Mouse (Mus musculus) megakaryocyte, embryonic 14.5 days (primary cell): ENCODE results near the gene Olfr593. TPM values are rescaled to one million over a fixed set of nuclear protein-coding genes. Genes with fewer than 3 reads are reported as not detected.
"Not testable (repeated sequence)": the region's sequence is repeated elsewhere in the genome, so short reads cannot be mapped to it uniquely, and the experiment has no call there.

Experiments
- H3K27me3 ChIP-seq: replicated peaks from 2 replicates; pipeline ENCODE3; 2012; ENCODE audit warnings: inconsistent platforms
- H3K36me3 ChIP-seq: replicated peaks from 2 replicates; pipeline ENCODE3; 2012; ENCODE audit warnings: low read length, inconsistent platforms, mixed read lengths
- H3K4me1 ChIP-seq: 2 replicates; pipeline ENCODE4 v1.6.1; 2012; ENCODE audit warnings: inconsistent platforms
- H3K4me3 ChIP-seq: replicated peaks from 2 replicates; pipeline ENCODE3; 2012; ENCODE audit warnings: moderate library complexity, mild to moderate bottlenecking, inconsistent platforms
- H3K9me3 ChIP-seq: 2 replicates; pipeline ENCODE4 v1.6.1; 2012; ENCODE audit warnings: inconsistent platforms
- FLI1 ChIP-seq: IDR thresholded peaks from 2 replicates; pipeline ENCODE4 v1.6.1; 2012; ENCODE audit warnings: low read length, inconsistent platforms, mixed read lengths
- GATA1 ChIP-seq: IDR thresholded peaks from 3 replicates; pipeline ENCODE4 v1.6.1; 2012; ENCODE audit warnings: mixed read lengths, low read length, inconsistent platforms, borderline replicate concordance
- polyA plus RNA-seq: library from polyadenylated mRNA; stranded (reverse); fragments of >175 nt; gene quantifications from 2 replicates; pipeline ENCODE4 v1.2.3, GENCODE M21; 2012; ENCODE audit warnings: low replicate concordance; ENCODE audit not compliant: insufficient read depth

Gene Olfr593
- polyA plus RNA-seq = not detected in 2 replicates

- TF ChIP-seq FLI1 (no peak), GATA1 (no peak)
- Histone ChIP-seq H3K36me3 (no peaks in the 10 kb centered on the region), H3K27me3 (no peaks in the 10 kb centered on the region), H3K9me3 (no peaks in the 10 kb centered on the region), H3K4me3 (no peak within 1 kb of the TSS), H3K4me1 (no peaks in the 10 kb centered on the region)
Measured at GRCm38 (mm10) chr7:103211562-103211961, at the start of gene Olfr593. Gene Olfr593 (plus strand): TSS chr7:103211862.

- no peaks in the 10 kb centered on the region for H3K27me3 ChIP-seq
- peaks cover 5% of the 10 kb centered on the region; the same call in 1 of the 2 replicates for H3K9me3 ChIP-seq
- H3K4me1 ChIP-seq = no peaks in the 10 kb centered on the region
- H3K4me3 ChIP-seq = no peak overlapping the region
- H3K36me3 ChIP-seq = no peaks in the 10 kb centered on the region
- TF ChIP-seq GATA1 = no peak
- TF ChIP-seq FLI1 = no peak
Measured at GRCm38 (mm10) chr7:103169697-103170096, 42.0 kb upstream of the Olfr593 start.

- TF ChIP-seq GATA1 (no peak), FLI1 (no peak)
- no peaks in the 10 kb centered on the region for H3K4me1 ChIP-seq
- no peaks in the 10 kb centered on the region for H3K9me3 ChIP-seq
- H3K36me3 ChIP-seq = no peaks in the 10 kb centered on the region
- H3K27me3 ChIP-seq = no peaks in the 10 kb centered on the region
- H3K4me3 ChIP-seq = no peak within 1 kb of the TSS
Measured at GRCm38 (mm10) chr7:103178240-103178639, 33.4 kb upstream of the Olfr593 start, which contains the start of gene Olfr591. Gene Olfr591 (minus strand): TSS chr7:103178340.

- H3K9me3 ChIP-seq, H3K27me3 ChIP-seq, H3K4me3 ChIP-seq, H3K4me1 ChIP-seq, H3K36me3 ChIP-seq: not testable (repeated sequence)
Measured at GRCm38 (mm10) chr7:103184503-103184902, 27.2 kb upstream of the Olfr593 start, which contains the start of gene Olfr592. Gene Olfr592 (plus strand): TSS chr7:103184803.

- H3K4me1 ChIP-seq, H3K27me3 ChIP-seq, H3K4me3 ChIP-seq, H3K36me3 ChIP-seq, H3K9me3 ChIP-seq: not testable (repeated sequence)
Measured at GRCm38 (mm10) chr7:103212050-103212449, 388 bp downstream of the Olfr593 start.

GRCm38 (mm10) chr7:103216696-103217095 lies 5.0 kb downstream of the Olfr593 start, which contains the start of gene Olfr594:
Gene Olfr594 (plus strand): TSS chr7:103216996.
- Histone ChIP-seq H3K36me3 (no peaks in the 10 kb centered on the region), H3K4me3 (no peak within 1 kb of the TSS), H3K9me3 (peaks cover 6% of the 10 kb centered on the region; the same call in 1 of the 2 replicates), H3K4me1 (no peaks in the 10 kb centered on the region), H3K27me3 (no peaks in the 10 kb centered on the region)
- TF ChIP-seq GATA1 = no peak
- no peak for TF ChIP-seq FLI1

GRCm38 (mm10) chr7:103252405-103252804 lies 40.7 kb downstream of the Olfr593 start, which contains the start of gene Usp17ld:
Gene Usp17ld (minus strand): TSS chr7:103252505.
- H3K27me3 ChIP-seq, H3K9me3 ChIP-seq, H3K4me3 ChIP-seq, H3K4me1 ChIP-seq, H3K36me3 ChIP-seq: not testable (repeated sequence)

Other genes with a start within 250 kb of the Olfr593 start
- not detected in 2 replicates for gene Olfr576, start 249.2 kb upstream of the Olfr593 start, polyA plus RNA-seq
- gene Olfr577, start 235.9 kb upstream of the Olfr593 start, polyA plus RNA-seq = not detected in 2 replicates
- not detected in 2 replicates for gene Olfr578, start 222.5 kb upstream of the Olfr593 start, polyA plus RNA-seq
- gene Olfr582, start 173.8 kb upstream of the Olfr593 start, polyA plus RNA-seq = not detected in 2 replicates
- gene Olfr583, start 160.6 kb upstream of the Olfr593 start, polyA plus RNA-seq = not detected in 2 replicates
- not detected in 2 replicates for gene Olfr584, start 130.0 kb upstream of the Olfr593 start, polyA plus RNA-seq
- not detected in 2 replicates for gene Olfr585, start 114.1 kb upstream of the Olfr593 start, polyA plus RNA-seq
- gene Olfr586, start 86.2 kb upstream of the Olfr593 start, polyA plus RNA-seq = not detected in 2 replicates
- gene Olfr588-ps1, start 71.0 kb upstream of the Olfr593 start, polyA plus RNA-seq = not detected in 2 replicates
- not detected in 2 replicates for gene Olfr589, start 55.5 kb upstream of the Olfr593 start, polyA plus RNA-seq
- 2.6 TPM in 1 of 2 replicates, not detected in the other for gene Olfr591, start 33.5 kb upstream of the Olfr593 start, polyA plus RNA-seq
- not detected in 2 replicates for gene Olfr592, start 27.1 kb upstream of the Olfr593 start, polyA plus RNA-seq
- gene Olfr594, start 5.1 kb downstream of the Olfr593 start, polyA plus RNA-seq = not detected in 2 replicates
- not detected in 2 replicates for gene Usp17ld, start 40.6 kb downstream of the Olfr593 start, polyA plus RNA-seq
- gene Olfr596, start 93.8 kb downstream of the Olfr593 start, polyA plus RNA-seq = not detected in 2 replicates
- gene Olfr597, start 104.5 kb downstream of the Olfr593 start, polyA plus RNA-seq = not detected in 2 replicates
- not detected in 2 replicates for gene Olfr598, start 111.7 kb downstream of the Olfr593 start, polyA plus RNA-seq
- gene Olfr599, start 124.1 kb downstream of the Olfr593 start, polyA plus RNA-seq = not detected in 2 replicates
- gene Olfr600, start 137.8 kb downstream of the Olfr593 start, polyA plus RNA-seq = 4.6 TPM in 1 of 2 replicates, not detected in the other
- gene Olfr601, start 150.8 kb downstream of the Olfr593 start, polyA plus RNA-seq = not detected in 2 replicates
- gene Olfr603, start 174.3 kb downstream of the Olfr593 start, polyA plus RNA-seq = not detected in 2 replicates
- not detected in 2 replicates for gene Usp17lc, start 203.2 kb downstream of the Olfr593 start, polyA plus RNA-seq
- gene Olfr605, start 233.6 kb downstream of the Olfr593 start, polyA plus RNA-seq = not detected in 2 replicates
- not detected in 2 replicates for gene Olfr606, start 237.2 kb downstream of the Olfr593 start, polyA plus RNA-seq